Mouse (Mus musculus) spleen, adult 2 months (tissue): ENCODE measurements around the gene Dusp8. TPM values are rescaled to one million over a fixed set of nuclear protein-coding genes. Genes with fewer than 3 reads are reported as not detected.
"Not testable (repeated sequence)": the region's sequence is repeated elsewhere in the genome, so short reads cannot be mapped to it uniquely, and the experiment has no call there.

Experiments used
- DNase-seq, 2 experiments: peaks; one replicate each; pipeline versions ENCODE4 v3.0.0 to v3.0.0-alpha.2; 2012 to 2021; ENCODE audit warnings: low spot score in 2 of 2, low read depth in 1 of 2
- H3K27ac ChIP-seq: fragments of 200-500 bp; 2 replicates; pipeline ENCODE4 v1.5.1; 2012; ENCODE audit warnings: low read length, inconsistent platforms; ENCODE audit not compliant: insufficient read depth
- H3K27me3 ChIP-seq: fragments of 200-500 bp; 2 replicates; pipeline ENCODE4 v1.6.1; 2012; ENCODE audit warnings: mild to moderate bottlenecking, moderate library complexity, low read length, inconsistent platforms; ENCODE audit not compliant: control insufficient read depth, insufficient read depth
- H3K36me3 ChIP-seq: fragments of 200-500 bp; 2 replicates; pipeline ENCODE4 v1.6.1; 2012; ENCODE audit warnings: mild to moderate bottlenecking, low read length, inconsistent platforms; ENCODE audit not compliant: control insufficient read depth, insufficient read depth
- H3K4me1 ChIP-seq: fragments of 200-500 bp; 2 replicates; pipeline ENCODE4 v1.6.1; 2011; ENCODE audit warnings: inconsistent platforms; ENCODE audit not compliant: control insufficient read depth, insufficient read depth, insufficient read length
- H3K4me3 ChIP-seq: fragments of 200-500 bp; 2 replicates; pipeline ENCODE4 v1.5.1; 2011; ENCODE audit warnings: mild to moderate bottlenecking, inconsistent platforms; ENCODE audit not compliant: insufficient read depth, insufficient read length; ENCODE audit errors: extremely low read depth
- CTCF ChIP-seq: fragments of 200-500 bp; IDR thresholded peaks from 2 replicates; pipeline ENCODE4 v1.5.1; 2011; ENCODE audit warnings: mild to moderate bottlenecking, inconsistent platforms; ENCODE audit not compliant: insufficient read depth, insufficient read length, insufficient replicate concordance; ENCODE audit errors: extremely low read depth
- POLR2A ChIP-seq: fragments of 200-500 bp; IDR thresholded peaks from 2 replicates; pipeline ENCODE4 v1.6.1; 2011; ENCODE audit warnings: low read depth, low read length, inconsistent platforms
- WGBS: fragments of 180-500 bp; shearing (Covaris S2); methylation state at CpG from one replicate; pipeline ENCODE4 v1.1.7; 2018; 5-methylcytosine and 5-hydroxymethylcytosine counted together
- polyA plus RNA-seq: library from polyadenylated mRNA; depleted of rRNA; stranded (reverse); fragments of >200 nt; gene quantifications from 2 replicates; pipeline ENCODE4 v1.2.3, GENCODE M21; 2012

Gene Dusp8
- polyA plus RNA-seq, 1 experiment, result 3.5 TPM

DNA sequence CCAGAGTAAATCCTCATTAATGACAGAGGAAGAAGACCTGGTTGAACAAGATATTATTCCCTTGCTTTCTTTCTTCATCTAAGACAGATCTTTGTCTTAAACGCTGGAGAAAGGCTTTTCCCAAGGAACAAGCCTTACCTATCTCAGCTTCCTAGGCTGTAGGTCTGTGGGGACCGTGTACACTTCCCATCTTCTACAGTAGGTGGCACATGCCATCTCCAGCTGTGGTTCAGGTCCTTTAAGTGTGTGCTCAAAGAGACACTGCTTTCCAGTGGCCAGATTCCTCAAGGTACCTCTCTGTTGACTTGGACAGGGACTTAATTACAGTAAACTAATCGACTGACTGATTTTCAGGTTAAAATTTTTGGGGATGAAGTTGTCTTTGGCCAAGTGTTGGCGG is 33.2 kb upstream of the Dusp8 start:
- 52% methylated on average over 4 of the region's 4 CpGs for WGBS
- no peaks in the 10 kb centered on the region for H3K4me1 ChIP-seq
- no peak overlapping the region for H3K27ac ChIP-seq
- no peak for DNase-seq
- H3K36me3 ChIP-seq, result no peaks in the 10 kb centered on the region
- no peak for TF ChIP-seq CTCF
- TF ChIP-seq POLR2A, result no peak
- no peak overlapping the region for H3K4me3 ChIP-seq
- H3K27me3 ChIP-seq, result no peaks in the 10 kb centered on the region

GRCm38 (mm10) chr7:142120629-142121028 is 25.0 kb upstream of the Dusp8 start, which contains the start of gene Gm45618:
TSS of gene Gm45618 (minus strand) at chr7:142120729.
- H3K4me1 ChIP-seq, H3K27me3 ChIP-seq, DNase-seq, H3K36me3 ChIP-seq, H3K27ac ChIP-seq, H3K4me3 ChIP-seq: not testable (repeated sequence)
- 87% methylated on average over 1 of the region's 1 CpGs for WGBS

- no peaks in the 10 kb centered on the region for H3K4me1 ChIP-seq
- DNase-seq, result no peak
- H3K4me3 ChIP-seq, result no peak overlapping the region
- 24% methylated on average over 5 of the region's 5 CpGs for WGBS
- H3K36me3 ChIP-seq, result no peaks in the 10 kb centered on the region
- H3K27me3 ChIP-seq, result no peaks in the 10 kb centered on the region
- no peak for TF ChIP-seq CTCF
- TF ChIP-seq POLR2A, result no peak
- H3K27ac ChIP-seq, result no peak overlapping the region
Observed at GRCm38 (mm10) chr7:142119632-142120031, 24.0 kb upstream of the Dusp8 start.

- Histone ChIP-seq H3K4me3 (no peak overlapping the region), H3K4me1 (no peaks in the 10 kb centered on the region), H3K27ac (no peak overlapping the region), H3K36me3 (no peaks in the 10 kb centered on the region), H3K27me3 (no peaks in the 10 kb centered on the region)
- DNase-seq, result no peak
- WGBS, result 51% methylated on average over 5 of the region's 5 CpGs
- TF ChIP-seq POLR2A (no peak), CTCF (no peak)
Observed at GRCm38 (mm10) chr7:142104747-142105146, 9.1 kb upstream of the Dusp8 start.

DNA sequence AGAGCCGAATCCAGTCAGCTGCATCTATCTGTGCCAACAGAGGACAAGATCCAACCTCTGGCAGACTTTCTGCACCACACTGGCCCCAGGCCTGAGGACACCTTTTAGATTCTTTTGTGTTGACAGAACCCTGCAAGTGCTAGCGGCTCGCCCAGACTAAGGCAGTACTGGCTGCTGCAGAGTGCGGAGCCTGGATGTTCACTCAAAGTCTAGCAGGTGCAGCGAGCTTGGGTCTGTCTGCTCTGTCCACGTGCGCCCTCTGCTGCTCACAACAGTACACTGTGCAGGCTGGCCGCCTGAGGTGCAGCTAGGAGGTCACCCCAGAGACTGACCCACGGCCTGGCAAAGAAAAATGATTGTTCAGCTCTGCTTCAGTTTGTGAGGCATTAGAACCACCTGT is 2.1 kb upstream of the Dusp8 start:
- no peak overlapping the region for H3K27ac ChIP-seq
- TF ChIP-seq CTCF, result peak; percentile 92; the same call in 1 of the 2 replicates
- TF ChIP-seq POLR2A, result no peak
- H3K27me3 ChIP-seq, result peaks cover 11% of the 10 kb centered on the region
- H3K4me3 ChIP-seq, result no peak overlapping the region
- no peaks in the 10 kb centered on the region for H3K36me3 ChIP-seq
- DNase-seq, result peak; percentile 38 to 59
- no peaks in the 10 kb centered on the region; the same call in 1 of the 2 replicates for H3K4me1 ChIP-seq
- WGBS, result 8% methylated on average over 9 of the region's 9 CpGs

GRCm38 (mm10) chr7:142096701-142097100 is 1.1 kb upstream of the Dusp8 start:
- TF ChIP-seq POLR2A, result no peak
- TF ChIP-seq CTCF, result no peak
- Histone ChIP-seq H3K4me1 (no peaks in the 10 kb centered on the region; the same call in 1 of the 2 replicates), H3K4me3 (no peak overlapping the region), H3K27me3 (peaks cover 11% of the 10 kb centered on the region), H3K27ac (no peak overlapping the region), H3K36me3 (no peaks in the 10 kb centered on the region)
- no peak for DNase-seq
- 56% methylated on average over 4 of the region's 4 CpGs for WGBS

- H3K27me3 ChIP-seq, result peaks cover 11% of the 10 kb centered on the region
- H3K4me3 ChIP-seq, result peak overlapping the region; percentile 58
- peak overlapping the region; percentile 9; the same call in 1 of the 2 replicates for H3K27ac ChIP-seq
- no peaks in the 10 kb centered on the region for H3K36me3 ChIP-seq
- TF ChIP-seq CTCF, result no peak
- no peak for TF ChIP-seq POLR2A
- no peaks in the 10 kb centered on the region; the same call in 1 of the 2 replicates for H3K4me1 ChIP-seq
- no peak for DNase-seq
- 3% methylated on average over 84 of the region's 89 CpGs for WGBS
Observed at GRCm38 (mm10) chr7:142094301-142095143, 1.1 kb downstream of the Dusp8 start.
